Mouse (Mus musculus): ENCODE results near the gene Kcna2. TPM values are rescaled to one million over a fixed set of nuclear protein-coding genes. Genes with fewer than 3 reads are reported as not detected.

Kcna2 gene
- polyA plus RNA-seq, 1 experiment from 2014 or later, result 0.87 TPM

DNA sequence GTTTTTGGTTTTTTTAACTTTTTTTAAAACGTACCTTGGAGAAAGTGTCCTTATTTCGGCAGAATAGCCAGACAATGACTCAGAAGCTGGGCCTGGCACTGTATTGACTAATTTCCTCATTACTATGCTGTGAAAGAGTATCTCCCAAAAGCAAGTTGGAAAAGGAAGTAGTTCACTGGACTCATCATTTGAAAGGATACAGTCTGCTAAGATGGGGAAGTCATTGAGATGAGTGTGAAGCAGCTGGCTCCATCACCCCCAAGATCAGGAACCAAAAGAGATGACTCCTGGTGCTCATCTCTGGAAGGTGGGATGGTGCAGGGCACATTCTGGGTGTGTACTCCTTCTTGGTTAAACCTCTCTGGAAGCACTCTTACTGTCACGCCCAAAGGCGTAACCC is 13.5 kb upstream of the Kcna2 start:
- Histone ChIP-seq H3K27me3 (replicated peaks; ENCODE audit: insufficient read depth, low read length) (no peaks in the 10 kb centered on the region), H3K9ac (replicated peaks; ENCODE audit: low read depth) (no peak overlapping the region), H3K4me3 (ENCODE audit: low read depth, low read length) (no peak overlapping the region), H3K36me3 (ENCODE audit: insufficient read depth, low read length) (no peaks in the 10 kb centered on the region), H3K4me2 (replicated peaks; ENCODE audit: low read depth, low read length) (no peak overlapping the region), H3K9me3 (ENCODE audit: low read length) (no peaks in the 10 kb centered on the region), H3K27ac (ENCODE audit: low read length) (no peak overlapping the region), H3K4me1 (ENCODE audit: insufficient read depth, low read depth, low read length) (no peaks in the 10 kb centered on the region)
- no peak for DNase-seq (ENCODE audit: low spot score)
- no peak for TF ChIP-seq CTCF (IDR thresholded peaks at IDR 0.05)
- no peak for TF ChIP-seq EP300 (IDR thresholded peaks at IDR 0.05)
- ATAC-seq, result no peak
- 81% methylated on average over 4 of the region's 4 CpGs for WGBS

- 72% methylated on average over 3 of the region's 3 CpGs for WGBS
- no peaks in the 10 kb centered on the region for H3K27me3 ChIP-seq (replicated peaks; ENCODE audit: insufficient read depth, low read length)
- no peak overlapping the region for H3K9ac ChIP-seq (replicated peaks; ENCODE audit: low read depth)
- no peaks in the 10 kb centered on the region for H3K4me1 ChIP-seq (ENCODE audit: insufficient read depth, low read depth, low read length)
- no peak overlapping the region for H3K4me2 ChIP-seq (replicated peaks; ENCODE audit: low read depth, low read length)
- DNase-seq (ENCODE audit: low spot score) (no peak), ATAC-seq (no peak)
- no peak overlapping the region for H3K27ac ChIP-seq (ENCODE audit: low read length)
- TF ChIP-seq EP300 (IDR thresholded peaks at IDR 0.05) (no peak), CTCF (IDR thresholded peaks at IDR 0.05) (no peak)
- no peaks in the 10 kb centered on the region for H3K36me3 ChIP-seq (ENCODE audit: insufficient read depth, low read length)
- no peaks in the 10 kb centered on the region for H3K9me3 ChIP-seq (ENCODE audit: low read length)
- H3K4me3 ChIP-seq (ENCODE audit: low read depth, low read length), result no peak overlapping the region
These were observed 12.1 kb upstream of the Kcna2 start for GRCm38 (mm10) chr3:107088820-107089219.

DNA sequence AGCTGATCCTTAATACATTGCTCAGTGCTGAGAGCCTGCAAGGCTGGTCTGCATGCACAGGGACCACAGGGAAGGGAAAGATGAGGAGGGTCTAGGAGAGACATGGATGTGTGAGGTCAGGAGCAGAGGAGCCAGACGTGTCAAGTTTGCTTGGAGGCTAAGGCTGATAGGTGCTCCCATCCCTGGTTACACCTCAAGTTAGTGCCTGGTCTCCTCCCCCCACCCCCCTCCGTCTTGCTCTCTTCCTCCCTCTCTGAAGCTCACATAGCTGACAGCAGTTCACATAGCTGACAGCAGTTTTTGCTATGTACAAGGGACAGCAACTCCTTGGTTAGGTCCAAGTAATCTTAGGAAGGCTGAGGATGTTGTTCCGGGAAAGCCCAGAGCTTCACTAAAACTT is 11.5 kb upstream of the Kcna2 start:
- no peak overlapping the region for H3K4me2 ChIP-seq (replicated peaks; ENCODE audit: low read depth, low read length)
- DNase-seq (ENCODE audit: low spot score) (no peak), ATAC-seq (no peak)
- H3K27me3 ChIP-seq (replicated peaks; ENCODE audit: insufficient read depth, low read length), result no peaks in the 10 kb centered on the region
- 44% methylated on average over 3 of the region's 3 CpGs for WGBS
- no peaks in the 10 kb centered on the region for H3K4me1 ChIP-seq (ENCODE audit: insufficient read depth, low read depth, low read length)
- H3K9me3 ChIP-seq (ENCODE audit: low read length), result no peaks in the 10 kb centered on the region
- no peak overlapping the region for H3K9ac ChIP-seq (replicated peaks; ENCODE audit: low read depth)
- TF ChIP-seq CTCF (IDR thresholded peaks at IDR 0.05) (no peak), EP300 (IDR thresholded peaks at IDR 0.05) (no peak)
- no peaks in the 10 kb centered on the region for H3K36me3 ChIP-seq (ENCODE audit: insufficient read depth, low read length)
- H3K27ac ChIP-seq (ENCODE audit: low read length), result no peak overlapping the region
- no peak overlapping the region for H3K4me3 ChIP-seq (ENCODE audit: low read depth, low read length)

- no peaks in the 10 kb centered on the region for H3K9me3 ChIP-seq (ENCODE audit: low read length)
- no peak overlapping the region for H3K27ac ChIP-seq (ENCODE audit: low read length)
- H3K36me3 ChIP-seq (ENCODE audit: insufficient read depth, low read length), result no peaks in the 10 kb centered on the region
- no peaks in the 10 kb centered on the region for H3K27me3 ChIP-seq (replicated peaks; ENCODE audit: insufficient read depth, low read length)
- TF ChIP-seq CTCF (IDR thresholded peaks at IDR 0.05) (no peak), EP300 (IDR thresholded peaks at IDR 0.05) (no peak)
- H3K9ac ChIP-seq (replicated peaks; ENCODE audit: low read depth), result no peak overlapping the region
- no peak for DNase-seq (ENCODE audit: low spot score)
- 65% methylated on average over 7 of the region's 7 CpGs for WGBS
- H3K4me2 ChIP-seq (replicated peaks; ENCODE audit: low read depth, low read length), result no peak overlapping the region
- no peaks in the 10 kb centered on the region for H3K4me1 ChIP-seq (ENCODE audit: insufficient read depth, low read depth, low read length)
- no peak overlapping the region for H3K4me3 ChIP-seq (ENCODE audit: low read depth, low read length)
- no peak for ATAC-seq
These were observed 10.9 kb upstream of the Kcna2 start for GRCm38 (mm10) chr3:107090001-107090400.

DNA sequence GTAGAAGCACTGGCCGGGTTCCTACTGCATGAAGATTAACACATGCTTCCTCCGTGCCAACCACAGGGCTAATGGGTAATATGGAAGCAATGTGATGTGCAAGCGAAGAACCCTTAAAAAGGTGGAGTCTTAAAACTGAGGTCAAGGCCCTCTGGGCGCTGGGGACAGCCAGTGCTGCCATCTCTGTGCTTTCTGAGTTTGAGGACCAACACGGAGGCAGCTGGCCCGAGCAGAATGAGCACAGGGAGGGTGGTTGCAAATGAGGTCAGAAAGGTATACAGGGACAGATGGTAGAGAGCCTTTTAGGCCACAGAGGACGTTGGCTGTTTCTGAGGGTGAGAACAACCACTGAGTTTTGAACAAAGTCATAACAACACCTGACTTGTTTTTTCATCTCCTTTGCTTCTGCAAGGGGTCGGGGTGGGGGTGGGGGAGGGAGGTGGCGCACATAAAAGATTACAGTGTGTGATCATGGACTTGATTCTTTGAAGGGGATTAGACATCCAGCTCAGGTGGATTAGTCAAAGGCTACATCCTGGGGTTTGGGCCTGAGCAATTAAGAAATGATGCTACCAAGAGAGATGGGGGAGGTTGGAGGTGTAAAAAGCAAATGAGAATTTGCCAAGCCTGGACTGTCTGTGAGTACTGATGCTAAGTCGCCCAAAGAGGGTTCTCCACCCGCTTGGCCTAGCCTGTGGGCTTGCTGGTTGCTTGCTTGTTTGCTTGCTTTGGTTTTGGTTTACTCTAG is 10.4 kb upstream of the Kcna2 start:
- Histone ChIP-seq H3K4me1 (ENCODE audit: insufficient read depth, low read depth, low read length) (no peaks in the 10 kb centered on the region), H3K9me3 (ENCODE audit: low read length) (no peaks in the 10 kb centered on the region), H3K27ac (ENCODE audit: low read length) (no peak overlapping the region), H3K27me3 (replicated peaks; ENCODE audit: insufficient read depth, low read length) (no peaks in the 10 kb centered on the region), H3K4me2 (replicated peaks; ENCODE audit: low read depth, low read length) (no peak overlapping the region), H3K9ac (replicated peaks; ENCODE audit: low read depth) (no peak overlapping the region), H3K4me3 (ENCODE audit: low read depth, low read length) (no peak overlapping the region), H3K36me3 (ENCODE audit: insufficient read depth, low read length) (no peaks in the 10 kb centered on the region)
- 59% methylated on average over 11 of the region's 11 CpGs for WGBS
- ATAC-seq (no peak), DNase-seq (ENCODE audit: low spot score) (no peak)
- TF ChIP-seq EP300 (IDR thresholded peaks at IDR 0.05) (no peak), CTCF (IDR thresholded peaks at IDR 0.05) (no peak)

- Histone ChIP-seq H3K36me3 (ENCODE audit: insufficient read depth, low read length) (no peaks in the 10 kb centered on the region), H3K9ac (replicated peaks; ENCODE audit: low read depth) (no peak overlapping the region), H3K9me3 (ENCODE audit: low read length) (no peaks in the 10 kb centered on the region), H3K4me3 (ENCODE audit: low read depth, low read length) (no peak overlapping the region), H3K27ac (ENCODE audit: low read length) (no peak overlapping the region), H3K4me2 (replicated peaks; ENCODE audit: low read depth, low read length) (no peak overlapping the region), H3K4me1 (ENCODE audit: insufficient read depth, low read depth, low read length) (no peaks in the 10 kb centered on the region), H3K27me3 (replicated peaks; ENCODE audit: insufficient read depth, low read length) (no peaks in the 10 kb centered on the region)
- WGBS, result 7% methylated on average over 4 of the region's 4 CpGs
- ATAC-seq (no peak), DNase-seq (ENCODE audit: low spot score) (peak; percentile 67)
- TF ChIP-seq EP300 (IDR thresholded peaks at IDR 0.05), result no peak
- TF ChIP-seq CTCF (IDR thresholded peaks at IDR 0.05), result peak; percentile 94
These were observed 6.9 kb upstream of the Kcna2 start for GRCm38 (mm10) chr3:107094028-107094427.

Measured in lung, postnatal 0 days (tissue).